Mouse (Mus musculus): ENCODE data around the gene Hmgb3.

- no peak for TF ChIP-seq CTCF (IDR thresholded peaks at IDR 0.05; ENCODE audit: insufficient read depth, low read depth, low read length)
- TF ChIP-seq POLR2A (IDR thresholded peaks at IDR 0.05; ENCODE audit: insufficient read depth, low read depth, low read length) = no peak
Measured at GRCm38 (mm10) chrX:71589181-71589580, 33.5 kb downstream of the Hmgb3 start.

Data from olfactory bulb, adult 2 months (tissue).